Mouse (Mus musculus): ENCODE results near the gene Pdlim4.
"Not testable (repeated sequence)": the region's sequence is repeated elsewhere in the genome, so short reads cannot be mapped to it uniquely, and the experiment has no call there.

DNA sequence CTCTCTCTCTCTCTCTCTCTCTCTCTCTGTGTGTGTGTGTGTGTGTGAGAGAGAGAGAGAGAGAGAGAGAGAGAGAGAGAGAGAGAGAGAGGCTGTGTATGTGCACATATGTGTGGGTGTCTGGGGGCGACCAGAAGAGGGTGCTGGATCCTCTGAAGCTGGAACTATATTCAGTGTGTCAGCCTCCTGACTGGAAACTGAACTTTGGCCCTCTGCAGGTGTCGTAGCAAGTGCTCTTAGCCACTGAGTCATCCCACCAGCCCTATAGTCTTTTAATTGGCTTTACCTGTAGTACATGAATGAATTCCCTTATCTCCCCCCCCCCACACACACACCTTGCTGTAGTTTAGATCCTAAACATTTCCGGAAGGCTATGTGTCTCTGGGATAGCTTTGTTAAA lies 35.9 kb downstream of the Pdlim4 start:
- TF ChIP-seq CTCF (IDR thresholded peaks at IDR 0.05; ENCODE audit: control insufficient read depth, insufficient read depth, low read length); POLR2A (IDR thresholded peaks at IDR 0.05; ENCODE audit: borderline replicate concordance, control insufficient read depth, low read depth, low read length): not testable (repeated sequence)
